Mouse (Mus musculus) forebrain, embryonic 12.5 days (tissue): ENCODE measurements at regions not wholly inside any gene's neighbourhood (a gene's known extent, or its start where the extent isn't known, plus 50 kb on each side); places are given as distances from the start of the nearest gene placed in this dataset.
A peak's percentile ranks its signal among the peaks of the same experiment; 100 is the strongest.

Experiments used
- ATAC-seq: fragments of 200-750 bp; cut with Nextera tagmentation; 2 replicates; pipeline ENCODE4 v1.8.0; 2017; ENCODE audit warnings: moderate TSS enrichment; ENCODE audit not compliant: low FRiP score
- H3K27ac ChIP-seq: fragments of 300-500 bp; sonication (generic); 2 replicates; pipeline ENCODE4 v1.5.1; 2016; ENCODE audit warnings: mild to moderate bottlenecking
- H3K27me3 ChIP-seq: fragments of 300-500 bp; sonication (generic); 2 replicates; pipeline ENCODE4 v1.6.1; 2016; ENCODE audit warnings: mild to moderate bottlenecking
- H3K36me3 ChIP-seq: fragments of 300-500 bp; sonication (generic); replicated peaks from 2 replicates; pipeline ENCODE4 v1.6.1; 2016; ENCODE audit warnings: mild to moderate bottlenecking
- H3K4me1 ChIP-seq: fragments of 300-500 bp; sonication (generic); 2 replicates; pipeline ENCODE4 v1.6.1; 2016
- H3K4me2 ChIP-seq: fragments of 300-500 bp; sonication (generic); 2 replicates; pipeline ENCODE4 v1.6.1; 2016; ENCODE audit warnings: mild to moderate bottlenecking, moderate library complexity
- H3K4me3 ChIP-seq: fragments of 300-500 bp; sonication (generic); replicated peaks from 2 replicates; pipeline ENCODE4 v1.5.1; 2016; ENCODE audit warnings: mild to moderate bottlenecking
- H3K9ac ChIP-seq: fragments of 300-500 bp; sonication (generic); 2 replicates; pipeline ENCODE4 v1.6.1; 2016; ENCODE audit warnings: mild to moderate bottlenecking
- H3K9me3 ChIP-seq: fragments of 300-500 bp; sonication (generic); 2 replicates; pipeline ENCODE4 v1.6.1; 2016
- WGBS: fragments of 180-500 bp; shearing (Covaris S2); methylation state at CpG from one replicate; pipeline ENCODE4 v1.1.7; 2016; 5-methylcytosine and 5-hydroxymethylcytosine counted together

DNA sequence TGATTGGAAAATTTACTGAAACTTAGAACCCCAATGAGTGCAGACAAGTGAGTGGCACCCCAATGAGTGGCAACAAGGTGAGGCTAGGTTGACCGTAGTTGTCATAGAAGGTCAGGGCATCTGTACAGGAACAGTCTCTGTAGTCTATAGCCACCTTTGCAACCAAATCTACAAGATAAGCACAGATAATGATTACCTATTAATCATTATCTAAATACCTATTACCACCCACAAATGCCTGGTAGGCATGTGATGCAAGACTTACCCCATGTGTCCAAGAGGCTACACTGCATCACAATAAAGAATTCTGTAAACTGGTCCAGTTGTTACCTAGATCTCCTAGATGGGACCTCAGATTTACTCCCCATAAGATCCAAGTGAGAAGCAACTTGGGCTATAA is 778.7 kb downstream of the Cntnap5b start:
- no peak for ATAC-seq
- Histone ChIP-seq H3K9ac (no peak overlapping the region), H3K4me1 (no peaks in the 10 kb centered on the region), H3K27me3 (no peaks in the 10 kb centered on the region), H3K27ac (no peak overlapping the region), H3K4me3 (no peak overlapping the region), H3K36me3 (no peaks in the 10 kb centered on the region), H3K9me3 (no peaks in the 10 kb centered on the region), H3K4me2 (no peak overlapping the region)
- WGBS = 96% methylated on average over 1 of the region's 1 CpGs

GRCm38 (mm10) chr1:100556937-100557336 is 784.4 kb downstream of the Cntnap5b start:
- 28% methylated on average over 2 of the region's 2 CpGs for WGBS
- Histone ChIP-seq H3K4me1 (no peaks in the 10 kb centered on the region), H3K27me3 (no peaks in the 10 kb centered on the region), H3K9ac (no peak overlapping the region), H3K27ac (no peak overlapping the region), H3K36me3 (no peaks in the 10 kb centered on the region), H3K4me2 (no peak overlapping the region), H3K9me3 (no peaks in the 10 kb centered on the region), H3K4me3 (no peak overlapping the region)
- peak; percentile 39; the same call in 1 of the 2 replicates for ATAC-seq
